Mouse (Mus musculus): Measurements from ENCODE around the gene 1700034I23Rik. TPM values are rescaled to one million over a fixed set of nuclear protein-coding genes. Genes with fewer than 3 reads are reported as not detected.
"Not testable (repeated sequence)": the region's sequence is repeated elsewhere in the genome, so short reads cannot be mapped to it uniquely, and the experiment has no call there.

Gene 1700034I23Rik
- 0.48 and 0.58 TPM in 2 replicates for polyA plus RNA-seq (2014; fragmentation: Nextera tagmentation; extraction: Ambion mirVana)

DNA sequence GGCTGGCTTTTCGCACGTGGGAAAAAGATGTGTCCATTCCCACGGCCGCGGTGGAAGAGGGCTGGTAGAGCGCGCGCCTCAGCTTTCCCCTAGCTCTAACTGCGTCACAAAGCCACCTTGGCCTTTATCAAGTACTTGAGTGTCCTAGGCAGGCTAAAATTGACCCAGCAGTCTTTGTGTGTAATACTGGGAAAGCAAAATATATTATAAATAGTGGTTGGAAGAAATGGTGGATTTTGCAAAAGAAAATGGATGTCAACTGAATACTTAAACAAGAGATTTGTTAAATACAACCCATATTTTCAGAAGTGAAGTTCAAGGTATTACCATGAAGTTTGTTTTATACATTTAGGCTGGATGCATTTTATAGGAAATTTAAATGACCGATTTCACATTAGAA, at the start of gene 1700034I23Rik:
Gene 1700034I23Rik, minus strand, starts transcription at position 101 of the 400 bp plus-strand sequence.
- ATAC-seq (ENCODE audit: low read depth) = not testable (repeated sequence)

DNA sequence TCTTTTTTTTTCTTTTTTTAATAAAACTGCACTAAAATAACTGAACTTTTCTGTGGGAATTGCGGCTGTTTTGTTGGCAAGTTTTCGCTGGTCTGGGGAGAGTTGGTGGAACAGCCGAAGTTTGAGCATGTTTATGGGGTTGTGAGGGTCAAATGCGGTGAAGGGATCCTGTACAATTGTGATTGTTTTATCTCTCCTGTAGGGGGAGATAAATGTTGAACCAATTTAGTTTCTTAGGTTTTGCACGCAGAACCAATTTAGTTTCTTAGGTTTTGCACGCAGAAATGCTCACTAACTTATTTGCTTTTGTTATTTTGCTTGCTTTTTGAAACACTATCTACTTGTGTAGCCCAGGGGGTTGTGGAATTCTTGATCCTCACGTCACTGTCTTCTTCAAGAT, 49.0 kb upstream of the 1700034I23Rik start:
- H3K4me1 ChIP-seq (ENCODE audit: control insufficient read depth, insufficient read depth, low read length) = no peaks in the 10 kb centered on the region
- 11% methylated on average over 7 of the region's 7 CpGs for WGBS
- H3K4me3 ChIP-seq (ENCODE audit: low read depth, low read length) = peak overlapping the region; percentile 73
- no peaks in the 10 kb centered on the region for H3K9me3 ChIP-seq (ENCODE audit: control insufficient read depth, low read length)
- no peak overlapping the region for H3K27ac ChIP-seq (ENCODE audit: low read depth, low read length)
- H3K36me3 ChIP-seq (ENCODE audit: control insufficient read depth, insufficient read depth, low read length) = no peaks in the 10 kb centered on the region
- ATAC-seq (ENCODE audit: low read depth) = no peak
- no peak overlapping the region for H3K9ac ChIP-seq (replicated peaks; ENCODE audit: low read depth, low read length)
- no peaks in the 10 kb centered on the region for H3K27me3 ChIP-seq (ENCODE audit: control insufficient read depth, insufficient read depth, low read length)
- H3K4me2 ChIP-seq (ENCODE audit: low read depth, low read length) = peak overlapping the region; percentile 98

More for the DNA sequence above, at the start of gene 1700034I23Rik:
- not testable (repeated sequence) for H3K4me2 ChIP-seq (ENCODE audit: low read depth, low read length); H3K4me1 ChIP-seq (ENCODE audit: control insufficient read depth, insufficient read depth, low read length); H3K36me3 ChIP-seq (ENCODE audit: control insufficient read depth, insufficient read depth, low read length); H3K27ac ChIP-seq (ENCODE audit: low read depth, low read length); H3K27me3 ChIP-seq (ENCODE audit: control insufficient read depth, insufficient read depth, low read length); H3K4me3 ChIP-seq (ENCODE audit: low read depth, low read length); H3K9me3 ChIP-seq (ENCODE audit: control insufficient read depth, low read length); H3K9ac ChIP-seq (replicated peaks; ENCODE audit: low read depth, low read length)
- 99% methylated on average over 2 of the region's 10 CpGs for WGBS

DNA sequence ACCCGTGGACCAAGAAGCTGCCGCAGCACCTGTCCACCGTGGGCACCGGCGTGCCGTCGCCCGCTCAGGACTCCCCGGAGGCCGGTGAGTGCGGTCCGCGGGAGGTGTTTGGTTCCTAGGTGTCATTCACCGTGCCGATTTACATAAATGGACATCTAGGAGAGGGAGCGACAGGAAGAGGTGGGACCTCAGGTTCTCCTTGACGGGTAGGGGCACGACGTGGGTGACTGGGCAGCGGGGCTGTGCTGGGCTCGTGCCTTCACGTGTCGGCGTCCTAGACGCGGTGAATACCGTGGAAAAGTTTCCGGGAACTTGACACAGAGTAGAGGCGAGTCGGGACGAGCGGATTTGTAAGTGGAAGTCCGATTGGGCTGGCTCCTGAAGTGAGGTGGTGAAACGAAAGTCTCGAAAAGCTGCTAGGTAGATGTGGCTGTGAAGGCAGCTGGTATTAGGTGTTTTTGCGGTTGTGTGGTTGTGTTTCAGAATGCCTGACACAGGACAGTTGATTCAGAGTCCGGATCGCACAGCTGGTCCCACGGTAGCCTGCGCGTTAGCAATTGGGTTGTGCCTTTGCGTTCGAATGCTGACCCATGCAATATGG, 48.4 kb upstream of the 1700034I23Rik start:
- H3K4me2 ChIP-seq (ENCODE audit: low read depth, low read length) = peak overlapping the region; percentile 98
- under 1% methylated on average over 43 of the region's 43 CpGs for WGBS
- H3K36me3 ChIP-seq (ENCODE audit: control insufficient read depth, insufficient read depth, low read length) = no peaks in the 10 kb centered on the region
- H3K9ac ChIP-seq (replicated peaks; ENCODE audit: low read depth, low read length) = peak overlapping the region; percentile 73
- H3K4me1 ChIP-seq (ENCODE audit: control insufficient read depth, insufficient read depth, low read length) = no peaks in the 10 kb centered on the region
- H3K27ac ChIP-seq (ENCODE audit: low read depth, low read length) = peak overlapping the region; percentile 74; the same call in 1 of the 2 replicates
- H3K4me3 ChIP-seq (ENCODE audit: low read depth, low read length) = peak overlapping the region; percentile 73
- no peaks in the 10 kb centered on the region for H3K27me3 ChIP-seq (ENCODE audit: control insufficient read depth, insufficient read depth, low read length)
- H3K9me3 ChIP-seq (ENCODE audit: control insufficient read depth, low read length) = no peaks in the 10 kb centered on the region
- no peak for ATAC-seq (ENCODE audit: low read depth)

DNA sequence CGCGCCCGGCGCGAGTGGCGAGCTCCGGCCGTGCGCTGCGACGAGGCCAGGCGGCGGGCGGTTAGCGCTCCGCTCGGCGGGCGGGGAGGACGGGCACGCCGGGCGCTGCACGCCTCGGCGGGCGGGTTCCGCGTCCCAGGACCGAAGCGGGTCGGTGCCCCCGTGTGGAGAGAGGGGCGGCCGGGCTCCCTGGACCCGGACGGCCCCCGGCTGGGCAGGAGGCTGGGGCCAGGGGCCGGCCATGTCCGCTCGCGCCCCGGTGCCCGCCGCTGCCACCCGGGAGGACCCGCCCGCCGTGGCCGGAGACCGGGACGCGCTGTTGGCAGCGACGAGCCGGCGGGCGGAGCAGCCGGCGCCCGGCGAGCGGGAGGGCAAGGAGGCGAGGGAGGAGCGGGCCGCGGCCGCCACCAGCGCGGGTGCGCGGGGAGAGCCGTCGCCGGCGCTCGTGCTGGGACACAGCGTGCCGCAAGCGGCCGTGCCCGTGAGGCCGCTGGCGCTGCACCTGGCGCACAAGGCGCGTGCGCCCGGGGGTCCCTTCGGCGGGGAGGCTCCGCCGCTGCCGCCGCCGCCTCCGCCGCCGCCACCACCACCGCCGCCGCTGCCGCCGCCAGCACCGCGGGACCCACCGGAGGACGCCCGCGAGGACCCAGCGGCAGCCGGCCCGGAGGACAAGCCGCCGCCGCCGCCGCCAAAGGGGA, 47.7 kb upstream of the 1700034I23Rik start:
- no peaks in the 10 kb centered on the region for H3K4me1 ChIP-seq (ENCODE audit: control insufficient read depth, insufficient read depth, low read length)
- H3K9me3 ChIP-seq (ENCODE audit: control insufficient read depth, low read length) = no peaks in the 10 kb centered on the region
- no peaks in the 10 kb centered on the region for H3K36me3 ChIP-seq (ENCODE audit: control insufficient read depth, insufficient read depth, low read length)
- ATAC-seq (ENCODE audit: low read depth) = peak; percentile 53
- peak overlapping the region; percentile 98 for H3K4me2 ChIP-seq (ENCODE audit: low read depth, low read length)
- no peaks in the 10 kb centered on the region for H3K27me3 ChIP-seq (ENCODE audit: control insufficient read depth, insufficient read depth, low read length)
- H3K27ac ChIP-seq (ENCODE audit: low read depth, low read length) = peak overlapping the region; percentile 74
- H3K9ac ChIP-seq (replicated peaks; ENCODE audit: low read depth, low read length) = peak overlapping the region; percentile 73
- peak overlapping the region; percentile 73 for H3K4me3 ChIP-seq (ENCODE audit: low read depth, low read length)
- under 1% methylated on average over 91 of the region's 118 CpGs for WGBS

DNA sequence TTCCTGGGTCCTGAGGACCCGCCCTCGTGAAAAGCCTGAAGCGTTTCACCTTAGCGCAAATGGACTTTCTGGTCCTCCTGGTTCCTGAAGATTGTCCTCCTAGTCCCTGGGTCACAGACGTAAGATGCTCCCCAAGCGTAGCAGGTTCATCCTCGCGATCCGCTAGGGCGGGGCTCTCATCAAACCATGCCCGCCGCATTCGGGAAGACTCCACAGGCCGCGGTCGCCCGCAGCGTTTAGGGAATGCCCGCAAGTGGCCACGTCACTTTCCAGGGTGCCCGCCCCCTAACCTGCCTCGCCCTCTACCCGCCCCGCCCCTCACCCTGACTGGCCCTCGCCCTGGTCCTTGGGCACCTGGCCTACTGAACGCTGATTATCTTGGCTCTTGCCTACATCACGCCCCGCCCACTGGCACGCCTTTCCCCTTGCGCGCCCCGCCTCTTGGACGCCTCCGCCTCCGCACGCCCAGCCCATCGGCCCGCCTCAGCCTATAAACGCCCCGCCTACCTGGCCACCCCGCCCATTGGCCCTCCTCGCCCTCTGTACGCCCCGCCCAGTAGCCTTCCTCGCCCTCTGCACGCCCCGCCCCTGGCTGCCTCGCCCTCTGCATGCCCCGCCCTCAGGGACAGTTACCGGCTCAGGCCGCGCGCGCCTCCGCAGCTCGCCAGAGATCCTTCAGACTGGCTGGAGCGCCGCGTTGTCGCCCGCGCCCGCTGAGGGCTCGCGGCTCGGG, 47.0 kb upstream of the 1700034I23Rik start, which contains the start of gene Larp1b:
Gene Larp1b, plus strand, starts transcription at position 659 of the 733 bp plus-strand sequence.
- H3K27ac ChIP-seq (ENCODE audit: low read depth, low read length) = peak within 1 kb of the TSS; percentile 74
- peak within 1 kb of the TSS; percentile 73 for H3K9ac ChIP-seq (replicated peaks; ENCODE audit: low read depth, low read length)
- no peaks in the 10 kb centered on the region for H3K9me3 ChIP-seq (ENCODE audit: control insufficient read depth, low read length)
- WGBS = under 1% methylated on average over 62 of the region's 66 CpGs
- H3K27me3 ChIP-seq (ENCODE audit: control insufficient read depth, insufficient read depth, low read length) = no peaks in the 10 kb centered on the region
- peak within 1 kb of the TSS; percentile 73 for H3K4me3 ChIP-seq (ENCODE audit: low read depth, low read length)
- no peaks in the 10 kb centered on the region for H3K4me1 ChIP-seq (ENCODE audit: control insufficient read depth, insufficient read depth, low read length)
- H3K36me3 ChIP-seq (ENCODE audit: control insufficient read depth, insufficient read depth, low read length) = no peaks in the 10 kb centered on the region
- H3K4me2 ChIP-seq (ENCODE audit: low read depth, low read length) = peak within 1 kb of the TSS; percentile 98
- peak; percentile 96 for ATAC-seq (ENCODE audit: low read depth)

DNA sequence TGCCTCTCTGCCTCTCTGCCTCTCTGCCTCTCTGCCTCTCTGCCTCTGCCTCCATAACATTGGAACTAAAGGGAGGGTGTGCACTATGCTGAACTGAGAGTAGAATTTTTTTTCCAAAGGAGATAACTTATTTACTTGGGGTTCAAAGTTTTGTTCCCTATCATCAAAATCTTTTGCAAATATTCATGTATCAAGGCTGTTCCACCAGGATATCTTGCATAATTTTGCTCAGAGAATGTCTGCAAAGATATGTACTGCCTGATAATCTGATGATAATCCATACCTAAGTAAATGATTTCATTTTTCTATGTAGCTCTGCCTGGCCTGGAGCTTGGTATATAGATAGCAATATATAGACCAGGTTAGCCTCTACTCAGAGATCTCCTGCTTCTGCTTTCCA, 36.7 kb upstream of the 1700034I23Rik start:
- H3K36me3 ChIP-seq (ENCODE audit: control insufficient read depth, insufficient read depth, low read length) = peaks cover 8% of the 10 kb centered on the region; the same call in 1 of the 2 replicates
- H3K9me3 ChIP-seq (ENCODE audit: control insufficient read depth, low read length) = no peaks in the 10 kb centered on the region
- H3K4me1 ChIP-seq (ENCODE audit: control insufficient read depth, insufficient read depth, low read length) = no peaks in the 10 kb centered on the region
- H3K27me3 ChIP-seq (ENCODE audit: control insufficient read depth, insufficient read depth, low read length) = no peaks in the 10 kb centered on the region
- no peak for ATAC-seq (ENCODE audit: low read depth)
- no peak overlapping the region for H3K9ac ChIP-seq (replicated peaks; ENCODE audit: low read depth, low read length)
- H3K4me3 ChIP-seq (ENCODE audit: low read depth, low read length) = no peak overlapping the region
- no peak overlapping the region for H3K4me2 ChIP-seq (ENCODE audit: low read depth, low read length)
- no peak overlapping the region for H3K27ac ChIP-seq (ENCODE audit: low read depth, low read length)

DNA sequence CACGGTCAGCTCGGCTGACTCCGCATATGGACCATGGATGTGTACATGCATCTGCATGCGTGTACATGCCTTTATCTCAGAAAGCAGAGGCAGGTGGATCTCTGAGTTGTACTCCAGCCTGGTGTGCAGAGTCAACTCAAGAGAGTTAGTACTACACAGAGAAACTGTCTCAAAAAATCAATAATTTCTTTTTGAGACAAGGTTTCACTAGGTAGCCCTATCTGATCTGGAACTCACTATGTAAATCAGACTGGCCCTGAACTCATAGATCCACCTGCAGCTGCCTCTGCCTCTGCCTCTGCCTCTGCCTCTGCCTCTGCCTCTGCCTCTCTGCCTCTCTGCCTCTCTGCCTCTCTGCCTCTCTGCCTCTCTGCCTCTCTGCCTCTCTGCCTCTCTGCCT, 36.2 kb upstream of the 1700034I23Rik start:
- ATAC-seq (ENCODE audit: low read depth) = no peak
- no peak overlapping the region for H3K4me3 ChIP-seq (ENCODE audit: low read depth, low read length)
- over 99% methylated on average over 4 of the region's 4 CpGs for WGBS

DNA sequence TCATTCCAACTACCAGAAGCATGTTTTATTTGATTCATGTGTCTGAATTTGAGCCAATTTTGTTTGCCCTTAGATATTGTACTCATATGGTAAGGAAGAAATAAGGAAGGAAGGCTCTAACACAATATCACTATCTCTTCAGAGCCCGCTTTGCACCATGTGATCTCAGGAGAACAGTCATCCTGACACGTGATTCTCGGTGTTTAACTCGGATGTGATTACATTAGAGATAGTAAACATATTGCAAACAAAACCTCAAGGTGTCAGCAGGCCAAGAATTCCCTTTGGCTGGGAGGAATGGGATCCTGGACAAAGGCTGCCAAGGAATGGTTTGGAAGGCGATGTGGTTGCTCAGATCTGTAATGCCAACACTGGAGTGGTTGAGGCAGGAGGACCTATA, 35.8 kb upstream of the 1700034I23Rik start:
- H3K4me1 ChIP-seq (ENCODE audit: control insufficient read depth, insufficient read depth, low read length) = no peaks in the 10 kb centered on the region
- H3K27ac ChIP-seq (ENCODE audit: low read depth, low read length) = no peak overlapping the region
- H3K9me3 ChIP-seq (ENCODE audit: control insufficient read depth, low read length) = no peaks in the 10 kb centered on the region
- H3K4me2 ChIP-seq (ENCODE audit: low read depth, low read length) = no peak overlapping the region
- H3K4me3 ChIP-seq (ENCODE audit: low read depth, low read length) = no peak overlapping the region
- ATAC-seq (ENCODE audit: low read depth) = no peak
- H3K27me3 ChIP-seq (ENCODE audit: control insufficient read depth, insufficient read depth, low read length) = no peaks in the 10 kb centered on the region
- 90% methylated on average over 5 of the region's 5 CpGs for WGBS
- H3K9ac ChIP-seq (replicated peaks; ENCODE audit: low read depth, low read length) = no peak overlapping the region
- H3K36me3 ChIP-seq (ENCODE audit: control insufficient read depth, insufficient read depth, low read length) = peaks cover 16% of the 10 kb centered on the region

More for the DNA sequence above, 36.2 kb upstream of the 1700034I23Rik start:
- Histone ChIP-seq H3K36me3 (ENCODE audit: control insufficient read depth, insufficient read depth, low read length) (peaks cover 12% of the 10 kb centered on the region), H3K9me3 (ENCODE audit: control insufficient read depth, low read length) (no peaks in the 10 kb centered on the region), H3K9ac (replicated peaks; ENCODE audit: low read depth, low read length) (no peak overlapping the region), H3K4me2 (ENCODE audit: low read depth, low read length) (no peak overlapping the region), H3K27ac (ENCODE audit: low read depth, low read length) (no peak overlapping the region), H3K27me3 (ENCODE audit: control insufficient read depth, insufficient read depth, low read length) (no peaks in the 10 kb centered on the region), H3K4me1 (ENCODE audit: control insufficient read depth, insufficient read depth, low read length) (no peaks in the 10 kb centered on the region)

DNA sequence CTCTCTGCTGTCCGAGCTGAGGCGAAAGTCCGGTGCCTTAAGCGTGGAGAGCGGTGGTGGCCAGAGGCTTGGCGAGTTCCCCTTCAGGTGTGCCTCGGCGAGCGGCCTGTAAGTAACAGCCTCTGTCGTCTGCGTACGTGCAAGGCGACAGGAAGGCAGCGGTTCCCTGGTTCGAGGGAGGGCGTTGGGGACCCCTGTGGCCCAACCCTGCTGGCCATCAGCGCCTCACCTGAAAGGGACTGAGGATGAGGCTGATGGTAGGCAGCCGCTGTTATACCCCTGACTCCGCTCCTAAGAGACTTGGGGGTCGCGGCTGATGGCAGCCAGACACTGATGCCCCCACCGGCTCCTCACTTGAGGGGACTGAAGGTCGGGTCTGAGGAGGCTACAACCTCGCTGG, 8.0 kb downstream of the 1700034I23Rik start:
- WGBS = under 1% methylated on average over 18 of the region's 24 CpGs
- H3K4me1 ChIP-seq (ENCODE audit: control insufficient read depth, insufficient read depth, low read length); ATAC-seq (ENCODE audit: low read depth); H3K36me3 ChIP-seq (ENCODE audit: control insufficient read depth, insufficient read depth, low read length); H3K27me3 ChIP-seq (ENCODE audit: control insufficient read depth, insufficient read depth, low read length); H3K9me3 ChIP-seq (ENCODE audit: control insufficient read depth, low read length): not testable (repeated sequence)
- Histone ChIP-seq H3K27ac (ENCODE audit: low read depth, low read length) (peak overlapping the region; percentile 60; the same call in 1 of the 2 replicates), H3K4me2 (ENCODE audit: low read depth, low read length) (peak overlapping the region; percentile 59), H3K9ac (replicated peaks; ENCODE audit: low read depth, low read length) (peak overlapping the region; percentile 55), H3K4me3 (ENCODE audit: low read depth, low read length) (peak overlapping the region; percentile 43)
